Mouse (Mus musculus) erythroid progenitor cell, adult 5-6 weeks (primary cell): ENCODE measurements around the gene Stxbp5l. TPM values are rescaled to one million over a fixed set of nuclear protein-coding genes. Genes with fewer than 3 reads are reported as not detected.
"Not testable (repeated sequence)": the region's sequence is repeated elsewhere in the genome, so short reads cannot be mapped to it uniquely, and the experiment has no call there.

Experiments used
- ATAC-seq: replicated peaks from 2 replicates; pipeline ENCODE4 v1.8.0; 2016; ENCODE audit warnings: moderate number of reproducible peaks, mild to moderate bottlenecking, moderate TSS enrichment, inconsistent platforms; ENCODE audit not compliant: poor library complexity, low FRiP score, severe bottlenecking
- total RNA-seq, 2 experiments: library from RNA; stranded (forward) in 1 of 2; stranded (reverse) in 1 of 2; fragments of 150-400 nt in 1 of 2; fragments of 186-747, 209-891 nt in 1 of 2; gene quantifications; 2 replicates each; pipeline versions ENCODE4 v1.2.3 to v1.2.4; 2015 to 2017; ENCODE audit warnings: low replicate concordance in 2 of 2

The Stxbp5l gene
- total RNA-seq, 2 experiments from 2014 or later, result not detected

- ATAC-seq, result no peak
These were observed 80.3 kb downstream of the Stxbp5l start for GRCm38 (mm10) chr16:37304441-37304840.

GRCm38 (mm10) chr16:37292593-37292992, 92.2 kb downstream of the Stxbp5l start:
- no peak for ATAC-seq

- ATAC-seq, result no peak
These were observed 104.6 kb downstream of the Stxbp5l start for GRCm38 (mm10) chr16:37280206-37280605.

- ATAC-seq, result no peak
These were observed 111.1 kb downstream of the Stxbp5l start for GRCm38 (mm10) chr16:37273681-37274080.

- no peak for ATAC-seq
These were observed 123.1 kb downstream of the Stxbp5l start for GRCm38 (mm10) chr16:37261678-37262077.

GRCm38 (mm10) chr16:37219151-37219550, 165.6 kb downstream of the Stxbp5l start:
- ATAC-seq, result no peak

GRCm38 (mm10) chr16:37208783-37209182, 176.0 kb downstream of the Stxbp5l start:
- ATAC-seq, result no peak

- no peak for ATAC-seq
These were observed 190.6 kb downstream of the Stxbp5l start for GRCm38 (mm10) chr16:37194152-37194551.

GRCm38 (mm10) chr16:37125190-37125589, 259.6 kb downstream of the Stxbp5l start:
- not testable (repeated sequence) for ATAC-seq

GRCm38 (mm10) chr16:37109285-37109684, 275.5 kb downstream of the Stxbp5l start:
- ATAC-seq, result no peak

GRCm38 (mm10) chr16:37108763-37109162, 276.0 kb downstream of the Stxbp5l start:
- ATAC-seq, result no peak

- ATAC-seq, result no peak
These were observed 290.5 kb downstream of the Stxbp5l start for GRCm38 (mm10) chr16:37094169-37094833.

- ATAC-seq, result no peak
These were observed 295.1 kb downstream of the Stxbp5l start for GRCm38 (mm10) chr16:37089648-37090047.

GRCm38 (mm10) chr16:37072354-37072753, 312.4 kb downstream of the Stxbp5l start:
- no peak for ATAC-seq

Other genes with a start within 250 kb of the Stxbp5l start
- 0.42 and 3.2 TPM in 2 replicates for gene Gtf2e1, start 154.8 kb upstream of the Stxbp5l start, total RNA-seq (2015; ENCODE audit: low replicate concordance)
- 3.0 and 3.7 TPM in 2 replicates for gene Gtf2e1, start 154.8 kb upstream of the Stxbp5l start, total RNA-seq (2017; ENCODE audit: low replicate concordance)
- gene Rabl3, start 154.9 kb upstream of the Stxbp5l start, total RNA-seq (2015; ENCODE audit: low replicate concordance), result 7.1 and 11.2 TPM in 2 replicates
- 3.6 and 8.5 TPM in 2 replicates for gene Rabl3, start 154.9 kb upstream of the Stxbp5l start, total RNA-seq (2017; ENCODE audit: low replicate concordance)
- not detected in 2 replicates for gene Hgd, start 195.2 kb upstream of the Stxbp5l start, total RNA-seq (2015; ENCODE audit: low replicate concordance)
- not detected in 2 replicates for gene Hgd, start 195.2 kb upstream of the Stxbp5l start, total RNA-seq (2017; ENCODE audit: low replicate concordance)